Mouse (Mus musculus) midbrain, embryonic 13.5 days (tissue): Measurements from ENCODE around the gene Serpine1. TPM values are rescaled to one million over a fixed set of nuclear protein-coding genes. Genes with fewer than 3 reads are reported as not detected.
A peak's percentile ranks its signal among the peaks of the same experiment; 100 is the strongest.

ENCODE experiments used
- ATAC-seq: fragments of 200-750 bp; cut with Nextera tagmentation; 2 replicates; pipeline ENCODE4 v1.8.0; 2017; ENCODE audit warnings: mild to moderate bottlenecking, moderate TSS enrichment, moderate library complexity
- H3K27ac ChIP-seq: fragments of 300-500 bp; sonication (generic); 2 replicates; pipeline ENCODE4 v1.5.1; 2015; ENCODE audit warnings: inconsistent platforms, mild to moderate bottlenecking, moderate library complexity
- H3K27me3 ChIP-seq: fragments of 300-500 bp; sonication (generic); 2 replicates; pipeline ENCODE4 v1.6.1; 2015; ENCODE audit warnings: mild to moderate bottlenecking, inconsistent platforms
- H3K36me3 ChIP-seq: fragments of 300-500 bp; sonication (generic); 2 replicates; pipeline ENCODE4 v1.6.1; 2015; ENCODE audit warnings: mild to moderate bottlenecking, inconsistent platforms
- H3K4me1 ChIP-seq: fragments of 300-500 bp; sonication (generic); replicated peaks from 2 replicates; pipeline ENCODE4 v1.6.1; 2015; ENCODE audit warnings: inconsistent platforms
- H3K4me2 ChIP-seq: fragments of 300-500 bp; sonication (generic); replicated peaks from 2 replicates; pipeline ENCODE4 v1.6.1; 2015; ENCODE audit warnings: moderate library complexity, mild to moderate bottlenecking, inconsistent platforms
- H3K4me3 ChIP-seq: fragments of 300-500 bp; sonication (generic); replicated peaks from 2 replicates; pipeline ENCODE4 v1.5.1; 2015; ENCODE audit warnings: mild to moderate bottlenecking, inconsistent platforms
- H3K9ac ChIP-seq: fragments of 300-500 bp; sonication (generic); replicated peaks from 2 replicates; pipeline ENCODE4 v1.6.1; 2015; ENCODE audit warnings: mild to moderate bottlenecking, inconsistent platforms
- H3K9me3 ChIP-seq: fragments of 300-500 bp; sonication (generic); 2 replicates; pipeline ENCODE4 v1.6.1; 2016; ENCODE audit warnings: mild to moderate bottlenecking, inconsistent platforms
- WGBS: fragments of 180-500 bp; shearing (Covaris S2); methylation state at CpG from one replicate; pipeline ENCODE4 v1.1.7; 2015; 5-methylcytosine and 5-hydroxymethylcytosine counted together
- polyA plus RNA-seq: library from polyadenylated mRNA; unstranded; fragments of >200 nt; fragmentation: Nextera tagmentation; extraction: Ambion mirVana; gene quantifications from 2 replicates; pipeline ENCODE4 v1.2.1, GENCODE M21; 2015

Serpine1 gene
- polyA plus RNA-seq, 1 experiment from 2014 or later: 0.17 TPM

- Histone ChIP-seq H3K4me2 (no peak overlapping the region), H3K4me1 (peaks cover 17% of the 10 kb centered on the region; the same call in 1 of the 2 replicates), H3K27me3 (peaks cover 4% of the 10 kb centered on the region), H3K4me3 (no peak overlapping the region), H3K9me3 (no peaks in the 10 kb centered on the region), H3K36me3 (no peaks in the 10 kb centered on the region), H3K27ac (no peak overlapping the region), H3K9ac (no peak overlapping the region)
- no peak for ATAC-seq
- 96% methylated on average over 8 of the region's 8 CpGs for WGBS
These were observed 1.1 kb upstream of the Serpine1 start for GRCm38 (mm10) chr5:137073141-137073540.

- 87% methylated on average over 19 of the region's 19 CpGs for WGBS
- no peak overlapping the region for H3K9ac ChIP-seq
These were observed 1.0 kb downstream of the Serpine1 start for GRCm38 (mm10) chr5:137070881-137071605.

GRCm38 (mm10) chr5:137068711-137069110 lies 3.4 kb downstream of the Serpine1 start:
- Histone ChIP-seq H3K9ac (no peak overlapping the region), H3K36me3 (no peaks in the 10 kb centered on the region), H3K4me2 (no peak overlapping the region), H3K9me3 (no peaks in the 10 kb centered on the region), H3K27me3 (peaks cover 4% of the 10 kb centered on the region), H3K4me3 (no peak overlapping the region), H3K27ac (no peak overlapping the region), H3K4me1 (peaks cover 12% of the 10 kb centered on the region; the same call in 1 of the 2 replicates)
- ATAC-seq: no peak
- 73% methylated on average over 4 of the region's 4 CpGs for WGBS

More at GRCm38 (mm10) chr5:137070881-137071605, 1.0 kb downstream of the Serpine1 start:
- Histone ChIP-seq H3K27me3 (peaks cover 4% of the 10 kb centered on the region), H3K36me3 (no peaks in the 10 kb centered on the region), H3K4me3 (no peak overlapping the region), H3K4me2 (no peak overlapping the region), H3K27ac (no peak overlapping the region), H3K9me3 (no peaks in the 10 kb centered on the region), H3K4me1 (peaks cover 17% of the 10 kb centered on the region; the same call in 1 of the 2 replicates)
- no peak for ATAC-seq

GRCm38 (mm10) chr5:137065923-137066322 lies 6.1 kb downstream of the Serpine1 start:
- H3K9me3 ChIP-seq: no peaks in the 10 kb centered on the region
- H3K27me3 ChIP-seq: no peaks in the 10 kb centered on the region; the same call in 1 of the 2 replicates
- H3K4me3 ChIP-seq: no peak overlapping the region
- no peak overlapping the region for H3K27ac ChIP-seq
- H3K4me1 ChIP-seq: no peaks in the 10 kb centered on the region
- no peak for ATAC-seq
- no peak overlapping the region for H3K4me2 ChIP-seq
- no peak overlapping the region for H3K9ac ChIP-seq
- WGBS: 70% methylated on average over 8 of the region's 8 CpGs
- H3K36me3 ChIP-seq: no peaks in the 10 kb centered on the region

- 65% methylated on average over 6 of the region's 6 CpGs for WGBS
- no peak for ATAC-seq
- H3K27me3 ChIP-seq: no peaks in the 10 kb centered on the region; the same call in 1 of the 2 replicates
These were observed 6.6 kb downstream of the Serpine1 start for GRCm38 (mm10) chr5:137065454-137065853.

GRCm38 (mm10) chr5:137062601-137063000 lies 9.5 kb downstream of the Serpine1 start:
- no peak overlapping the region for H3K4me3 ChIP-seq
- WGBS: 91% methylated on average over 5 of the region's 5 CpGs
- no peaks in the 10 kb centered on the region for H3K27me3 ChIP-seq
- no peak overlapping the region for H3K27ac ChIP-seq
- H3K36me3 ChIP-seq: no peaks in the 10 kb centered on the region
- ATAC-seq: no peak
- no peaks in the 10 kb centered on the region for H3K9me3 ChIP-seq
- H3K4me1 ChIP-seq: no peaks in the 10 kb centered on the region
- no peak overlapping the region for H3K9ac ChIP-seq
- no peak overlapping the region for H3K4me2 ChIP-seq

More at GRCm38 (mm10) chr5:137065454-137065853, 6.6 kb downstream of the Serpine1 start:
- Histone ChIP-seq H3K36me3 (no peaks in the 10 kb centered on the region), H3K9ac (no peak overlapping the region), H3K4me3 (no peak overlapping the region), H3K9me3 (no peaks in the 10 kb centered on the region), H3K4me2 (no peak overlapping the region), H3K27ac (no peak overlapping the region), H3K4me1 (no peaks in the 10 kb centered on the region)

GRCm38 (mm10) chr5:137061809-137062481 lies 10.1 kb downstream of the Serpine1 start:
- H3K9ac ChIP-seq: no peak overlapping the region
- no peaks in the 10 kb centered on the region for H3K9me3 ChIP-seq
- H3K27ac ChIP-seq: no peak overlapping the region
- H3K27me3 ChIP-seq: no peaks in the 10 kb centered on the region
- H3K36me3 ChIP-seq: no peaks in the 10 kb centered on the region
- no peak for ATAC-seq
- 33% methylated on average over 10 of the region's 12 CpGs for WGBS
- no peaks in the 10 kb centered on the region for H3K4me1 ChIP-seq
- no peak overlapping the region for H3K4me3 ChIP-seq
- no peak overlapping the region for H3K4me2 ChIP-seq

GRCm38 (mm10) chr5:137054873-137055272 lies 17.2 kb downstream of the Serpine1 start:
- Histone ChIP-seq H3K9me3 (no peaks in the 10 kb centered on the region; the same call in 1 of the 2 replicates), H3K36me3 (no peaks in the 10 kb centered on the region), H3K4me2 (no peak overlapping the region), H3K27ac (no peak overlapping the region), H3K4me3 (no peak overlapping the region), H3K4me1 (no peaks in the 10 kb centered on the region), H3K27me3 (no peaks in the 10 kb centered on the region), H3K9ac (no peak overlapping the region)
- no peak for ATAC-seq
- WGBS: 91% methylated on average over 5 of the region's 5 CpGs

- H3K4me3 ChIP-seq: no peak overlapping the region
- no peak overlapping the region for H3K4me2 ChIP-seq
- H3K9me3 ChIP-seq: no peaks in the 10 kb centered on the region; the same call in 1 of the 2 replicates
- no peak for ATAC-seq
- no peaks in the 10 kb centered on the region for H3K4me1 ChIP-seq
- H3K36me3 ChIP-seq: no peaks in the 10 kb centered on the region
- H3K27ac ChIP-seq: no peak overlapping the region
- H3K9ac ChIP-seq: no peak overlapping the region
- 93% methylated on average over 7 of the region's 7 CpGs for WGBS
- H3K27me3 ChIP-seq: no peaks in the 10 kb centered on the region
These were observed 17.8 kb downstream of the Serpine1 start for GRCm38 (mm10) chr5:137054299-137054698.

- Histone ChIP-seq H3K9ac (no peak overlapping the region), H3K4me1 (peaks cover 2% of the 10 kb centered on the region; the same call in 1 of the 2 replicates), H3K4me3 (no peak overlapping the region), H3K36me3 (no peaks in the 10 kb centered on the region), H3K4me2 (no peak overlapping the region), H3K27me3 (no peaks in the 10 kb centered on the region), H3K9me3 (no peaks in the 10 kb centered on the region; the same call in 1 of the 2 replicates), H3K27ac (no peak overlapping the region)
- WGBS: 86% methylated on average over 5 of the region's 5 CpGs
- ATAC-seq: no peak
These were observed 20.1 kb downstream of the Serpine1 start for GRCm38 (mm10) chr5:137051914-137052505.

- no peaks in the 10 kb centered on the region for H3K36me3 ChIP-seq
- H3K9ac ChIP-seq: no peak overlapping the region
- H3K27me3 ChIP-seq: no peaks in the 10 kb centered on the region
- no peak overlapping the region for H3K4me3 ChIP-seq
- WGBS: 60% methylated on average over 6 of the region's 6 CpGs
- no peak overlapping the region for H3K27ac ChIP-seq
- H3K4me2 ChIP-seq: no peak overlapping the region
- H3K4me1 ChIP-seq: peaks cover 9% of the 10 kb centered on the region
- no peaks in the 10 kb centered on the region; the same call in 1 of the 2 replicates for H3K9me3 ChIP-seq
- no peak for ATAC-seq
These were observed 20.9 kb downstream of the Serpine1 start for GRCm38 (mm10) chr5:137051125-137051524.

GRCm38 (mm10) chr5:137046991-137047390 lies 25.1 kb downstream of the Serpine1 start:
- no peak overlapping the region for H3K4me3 ChIP-seq
- no peak overlapping the region for H3K4me2 ChIP-seq
- H3K4me1 ChIP-seq: peaks cover 19% of the 10 kb centered on the region
- H3K9me3 ChIP-seq: no peaks in the 10 kb centered on the region
- H3K27me3 ChIP-seq: no peaks in the 10 kb centered on the region
- peaks cover 11% of the 10 kb centered on the region for H3K36me3 ChIP-seq
- peak overlapping the region; percentile 39; the same call in 1 of the 2 replicates for H3K27ac ChIP-seq
- no peak overlapping the region for H3K9ac ChIP-seq
- ATAC-seq: no peak
